Comparison of ENCODE assay signal across 29 mouse cellular contexts in the genomic region with DNA sequence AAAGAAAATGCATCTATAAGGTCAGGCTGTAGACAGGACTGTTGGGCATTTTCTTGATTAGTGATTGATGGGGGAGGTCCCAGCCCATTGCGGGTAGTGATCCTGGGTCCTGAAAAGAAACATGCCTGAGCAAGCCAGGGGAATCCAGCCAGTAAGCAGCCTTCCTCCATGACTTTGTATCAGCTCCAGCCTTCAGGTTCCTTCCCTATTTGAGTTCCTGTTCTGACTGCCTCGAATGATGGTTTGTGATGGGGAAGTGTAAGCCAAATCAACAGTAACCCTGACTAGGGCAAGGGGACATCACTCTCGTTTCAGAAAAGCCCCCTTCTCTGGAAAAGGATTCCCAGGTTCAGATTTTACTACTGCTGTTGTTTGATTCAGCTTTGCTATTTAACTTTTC. TPM values are rescaled to one million over a fixed set of nuclear protein-coding genes. Genes with fewer than 3 reads are reported as not detected.
DNase-seq lines count a peak whose midpoint lies in the region; ATAC-seq and TF ChIP-seq lines count a peak whose summit lies in the region.
"Had no signal": no experiment of that assay in that cellular context is flagged by ENCODE, and none has a peak within 500 bp of the region (broad histone marks: within the 10 kb centered on the region; RNA-seq: fewer than 3 reads in every experiment).

No protein-coding gene starts in this region.

- H3K9ac ChIP-seq in CH12.LX (ENCODE audit: insufficient read depth, low read depth) = no peak overlapping the region
- H3K9ac ChIP-seq in kidney, embryonic 15.5 days = no peak overlapping the region
- no peak overlapping the region for H3K9ac ChIP-seq in lung, postnatal 0 days (replicated peaks; ENCODE audit: low read depth)
- H3K9ac ChIP-seq: forebrain, embryonic 13.5 days; forebrain, postnatal 0 days; heart, embryonic 13.5 days; hindbrain, embryonic 13.5 days; intestine, embryonic 15.5 days had no signal

- peaks cover 0 to 12% of the 10 kb centered on the region in 2 experiments; a peak in 2 of 4 replicates for H3K4me1 ChIP-seq in CH12.LX (ENCODE audit: control insufficient read depth in 1 of 2, insufficient read depth in 2 of 2)
- no peaks in the 10 kb centered on the region for H3K4me1 ChIP-seq in kidney, embryonic 15.5 days
- H3K4me1 ChIP-seq in lung, postnatal 0 days (ENCODE audit: insufficient read depth, low read depth, low read length) = no peaks in the 10 kb centered on the region
- H3K4me1 ChIP-seq: forebrain, embryonic 13.5 days; heart, embryonic 10.5 days; heart, embryonic 13.5 days; hindbrain, embryonic 10.5 days; hindbrain, embryonic 13.5 days; intestine, embryonic 15.5 days had no signal

- no peak for TF ChIP-seq RAD21 in CH12.LX (IDR thresholded peaks at IDR 0.05; ENCODE audit: low read depth, low read length)

- no peak overlapping the region for H3K27ac ChIP-seq in CH12.LX (ENCODE audit: insufficient read depth, low read depth)
- no peak overlapping the region for H3K27ac ChIP-seq in kidney, embryonic 15.5 days
- no peak overlapping the region for H3K27ac ChIP-seq in lung, postnatal 0 days (ENCODE audit: low read length)
- H3K27ac ChIP-seq: forebrain, embryonic 10.5 days; forebrain, embryonic 13.5 days; gastrocnemius, adult 2 months; heart, adult 2 months; heart, embryonic 10.5 days; heart, embryonic 13.5 days; hindbrain, embryonic 10.5 days; hindbrain, embryonic 13.5 days; intestine, embryonic 15.5 days had no signal

- no peak overlapping the region for H3K4me3 ChIP-seq in CH12.LX (replicated peaks in 1 of 3; ENCODE audit: low read depth in 2 of 3, low read length in 2 of 3, poor library complexity in 1 of 3)
- H3K4me3 ChIP-seq in kidney, embryonic 15.5 days (replicated peaks) = no peak overlapping the region
- H3K4me3 ChIP-seq in lung, postnatal 0 days (ENCODE audit: low read depth, low read length) = no peak overlapping the region
- H3K4me3 ChIP-seq: forebrain, embryonic 10.5 days; forebrain, embryonic 13.5 days; gastrocnemius, adult 2 months; heart, adult 2 months; heart, embryonic 10.5 days; heart, embryonic 13.5 days; hindbrain, embryonic 10.5 days; hindbrain, embryonic 13.5 days; intestine, embryonic 15.5 days had no signal

- H3K36me3 ChIP-seq in CH12.LX (replicated peaks in 1 of 2; ENCODE audit: control insufficient read depth in 1 of 2, insufficient read depth in 1 of 2, low read length in 1 of 2) = no peaks in the 10 kb centered on the region
- H3K36me3 ChIP-seq in kidney, embryonic 15.5 days = no peaks in the 10 kb centered on the region
- H3K36me3 ChIP-seq in lung, postnatal 0 days (ENCODE audit: insufficient read depth, low read length) = no peaks in the 10 kb centered on the region
- H3K36me3 ChIP-seq: forebrain, embryonic 10.5 days; G1E; heart, embryonic 10.5 days; heart, embryonic 13.5 days; hindbrain, embryonic 10.5 days; hindbrain, embryonic 13.5 days; intestine, embryonic 15.5 days had no signal

- TF ChIP-seq EP300 in CH12.LX (IDR thresholded peaks at IDR 0.05; ENCODE audit: low read length) = no peak
- TF ChIP-seq EP300 in lung, postnatal 0 days (IDR thresholded peaks at IDR 0.05) = no peak

- intact Hi-C loops in left cerebral cortex, postnatal 10 days (cut with DNase I) = no loop called here

- ATAC-seq in common myeloid progenitor, adult 5-6 weeks (replicated peaks; ENCODE audit: low read depth, poor library complexity, severe bottlenecking) = peak; percentile 74
- peak; percentile 49; the same call in 1 of the 2 replicates for ATAC-seq in megakaryocyte, adult 5-6 weeks (ENCODE audit: poor library complexity, severe bottlenecking)
- no peak for ATAC-seq in kidney, embryonic 15.5 days (replicated peaks; ENCODE audit: low FRiP score)
- no peak for ATAC-seq in lung, postnatal 0 days
- ATAC-seq: activated CD4-positive, CD25-positive, alpha-beta regulatory T cell, adult 4 months; forebrain, embryonic 13.5 days; forebrain, postnatal 0 days; hindbrain, embryonic 16.5 days; intestine, embryonic 15.5 days had no signal

- WGBS in kidney, embryonic 15.5 days = 71% methylated on average over 3 of the region's 3 CpGs
- 56% methylated on average over 3 of the region's 3 CpGs for WGBS in lung, postnatal 0 days

- H3K79me2 ChIP-seq in CH12.LX (replicated peaks; ENCODE audit: control insufficient read depth, extremely low read depth, insufficient read depth, poor library complexity, severe bottlenecking) = no peaks in the 10 kb centered on the region

- dilution Hi-C loops in CH12.LX (cut with MboI; ENCODE audit: extremely low pct_ligation_motif_present, extremely low pct_unique_long_range_greater_than_20kb, low sequenced_read_pairs) = no loop called here

- peak; percentile 48 for DNase-seq in CH12.LX (ENCODE audit: extremely low read depth)
- peak; percentile 71 for DNase-seq in MEL-GATA-1-ER (ENCODE audit: extremely low read depth, low read depth)
- DNase-seq in left cerebral cortex, postnatal 10 days (ENCODE audit: extremely low spot score in 1 of 2, low spot score in 2 of 2) = no peak
- no peak for DNase-seq in lung, postnatal 0 days (ENCODE audit: low spot score)
- DNase-seq in adrenal gland, adult 18-20 months (ENCODE audit: low spot score in 2 of 2) = no peak
- DNase-seq: adrenal gland, postnatal 10 days; adrenal gland, postnatal 36 days; cerebellum, adult 11-12 months; cerebellum, adult 8-10 months; cerebellum, postnatal 10 days; cerebellum, postnatal 36 days; forebrain, postnatal 0 days; gastrocnemius, adult 2 months; gastrocnemius, postnatal 14 days; heart, adult 2 months; heart, postnatal 14 days had no signal

- in situ Hi-C loops in CH12.LX (cut with MboI; ENCODE audit: low pct_ligation_motif_present, low pct_unique_long_range_greater_than_20kb, low sequenced_read_pairs) = no loop called here

- no peaks in the 10 kb centered on the region for H3K27me3 ChIP-seq in CH12.LX (replicated peaks)
- no peaks in the 10 kb centered on the region for H3K27me3 ChIP-seq in kidney, embryonic 15.5 days
- H3K27me3 ChIP-seq in lung, postnatal 0 days (replicated peaks; ENCODE audit: insufficient read depth, low read length) = no peaks in the 10 kb centered on the region
- H3K27me3 ChIP-seq: forebrain, embryonic 13.5 days; heart, embryonic 13.5 days; hindbrain, embryonic 13.5 days; intestine, embryonic 15.5 days had no signal

- TF ChIP-seq POLR2A in CH12.LX (IDR thresholded peaks at IDR 0.05; ENCODE audit: low read depth, low read length) = no peak

- TF ChIP-seq CTCF in CH12.LX (conservative IDR thresholded peaks at IDR 0.05 in 1 of 2, IDR thresholded peaks at IDR 0.05 in 1 of 2; ENCODE audit: low read depth in 2 of 2, low read length in 2 of 2) = no peak
- TF ChIP-seq CTCF in lung, postnatal 0 days (IDR thresholded peaks at IDR 0.05) = no peak

- H3K4me2 ChIP-seq in CH12.LX (ENCODE audit: insufficient read depth, low read depth, poor library complexity, severe bottlenecking) = no peak overlapping the region
- no peak overlapping the region for H3K4me2 ChIP-seq in kidney, embryonic 15.5 days
- no peak overlapping the region for H3K4me2 ChIP-seq in lung, postnatal 0 days (replicated peaks; ENCODE audit: low read depth, low read length)
- H3K4me2 ChIP-seq: forebrain, embryonic 13.5 days; heart, embryonic 13.5 days; hindbrain, embryonic 13.5 days; intestine, embryonic 15.5 days had no signal

- H3K9me3 ChIP-seq in CH12.LX (replicated peaks; ENCODE audit: low read length) = no peaks in the 10 kb centered on the region
- no peaks in the 10 kb centered on the region for H3K9me3 ChIP-seq in kidney, embryonic 15.5 days (replicated peaks)
- H3K9me3 ChIP-seq in lung, postnatal 0 days (ENCODE audit: low read length) = no peaks in the 10 kb centered on the region
- H3K9me3 ChIP-seq: forebrain, embryonic 10.5 days; forebrain, embryonic 13.5 days; G1E; heart, embryonic 10.5 days; heart, embryonic 13.5 days; hindbrain, embryonic 10.5 days; hindbrain, embryonic 13.5 days; intestine, embryonic 15.5 days had no signal

TF ChIP-seq in CH12.LX, 34 proteins besides CTCF, POLR2A, EP300 and RAD21:
- 0 out of 2 replicates have a peak, but pooled peaks have one; percentile 13 for TF ChIP-seq MEF2A (IDR thresholded peaks at IDR 0.05; ENCODE audit: borderline replicate concordance, low read depth, low read length)
- TF ChIP-seq POLR2AphosphoS2 (IDR thresholded peaks at IDR 0.05; ENCODE audit: low read depth, low read length) = no peak
- no peak for TF ChIP-seq MXI1 (IDR thresholded peaks at IDR 0.05; ENCODE audit: low read depth, low read length)
TF ChIP-seq in CH12.LX: peak in this region for 1.

RNA-seq across cellular contexts. Expression of a gene that starts 31.2 kb away (rescaled TPM):
- total RNA-seq in CH12.LX (2012; rRNA removed) = 25.9 and 31.9 TPM in 2 replicates
- total RNA-seq in CH12.LX (2014; rRNA removed) = 39.8 and 41.9 TPM in 2 replicates
- polyA plus RNA-seq in CH12.LX (2012; ENCODE audit: insufficient read length, low read depth) = 27.4 and 30.9 TPM in 2 replicates
- total RNA-seq in common myeloid progenitor, adult 5-6 weeks (2017) = 13.2 and 15.3 TPM in 2 replicates
- 4.1 and 9.3 TPM in 2 replicates for total RNA-seq in megakaryocyte, adult 5-6 weeks (2015)
- 6.7 and 6.8 TPM in 2 replicates for total RNA-seq in megakaryocyte, adult 5-6 weeks (2017)
- total RNA-seq in left cerebral cortex, postnatal 10 days (2021) = 10 to 100 TPM; 18.3 to 21.6 TPM
- 25.5 and 28.2 TPM in 2 replicates for polyA plus RNA-seq in kidney, embryonic 15.5 days (2015; fragmentation: Nextera tagmentation; extraction: Ambion mirVana)
- 9.2 and 9.3 TPM in 2 replicates for polyA plus RNA-seq in lung, postnatal 0 days (2015; fragmentation: Nextera tagmentation; extraction: Ambion mirVana)
- total RNA-seq in adrenal gland, adult 18-20 months (2021) = 10 to 100 TPM; 47.1 to 52.0 TPM

Comparison
In these comparisons a context has a peak if more than half of its experiments do, and no peak if none do; other contexts are left out.
1. DNase-seq: peak in CH12.LX (single experiment) and MEL-GATA-1-ER (single experiment); none in left cerebral cortex, postnatal 10 days (0 of 2), lung, postnatal 0 days (single experiment) and adrenal gland, adult 18-20 months (0 of 2).
2. ATAC-seq: peak in common myeloid progenitor, adult 5-6 weeks (single experiment) and megakaryocyte, adult 5-6 weeks (single experiment); none in kidney, embryonic 15.5 days (single experiment) and lung, postnatal 0 days (single experiment).